Mouse (Mus musculus) cerebellum, adult 9-10 months (tissue): ENCODE results near the gene Asgr1.

Experiments used
- DNase-seq: peaks from one replicate; pipeline ENCODE4 v3.0.0; 2022

The Asgr1 gene

GRCm38 (mm10) chr11:70053898-70054570 is at the start of gene Asgr1:
Gene Asgr1, plus strand, starts transcription at chr11:70054085.
- DNase-seq: no peak

GRCm38 (mm10) chr11:70005521-70005920 is 48.4 kb upstream of the Asgr1 start:
- no peak for DNase-seq

- DNase-seq: no peak
Measured at GRCm38 (mm10) chr11:70010033-70010432, 43.9 kb upstream of the Asgr1 start.

GRCm38 (mm10) chr11:70010548-70010947 is 43.3 kb upstream of the Asgr1 start:
- DNase-seq: no peak

GRCm38 (mm10) chr11:70010961-70011360 is 42.9 kb upstream of the Asgr1 start:
- no peak for DNase-seq

- DNase-seq: no peak
Measured at GRCm38 (mm10) chr11:70012931-70013330, 41.0 kb upstream of the Asgr1 start.

- no peak for DNase-seq
Measured at GRCm38 (mm10) chr11:70013408-70013807, 40.5 kb upstream of the Asgr1 start.

GRCm38 (mm10) chr11:70014051-70014450 is 39.8 kb upstream of the Asgr1 start:
- no peak for DNase-seq

GRCm38 (mm10) chr11:70014880-70015558 is 38.9 kb upstream of the Asgr1 start, which contains the start of gene Acadvl:
Gene Acadvl, minus strand, starts transcription at chr11:70015411.
- DNase-seq: peak; percentile 93

GRCm38 (mm10) chr11:70015677-70016076 is 38.2 kb upstream of the Asgr1 start:
- DNase-seq: no peak

GRCm38 (mm10) chr11:70016177-70016576 is 37.7 kb upstream of the Asgr1 start:
- peak; percentile 53 for DNase-seq

GRCm38 (mm10) chr11:70016669-70017068 is 37.2 kb upstream of the Asgr1 start, which contains the start of gene Dlg4:
Gene Dlg4, plus strand, starts transcription at chr11:70016942.
- DNase-seq: peak; percentile 55

- DNase-seq: peak; percentile 69
Measured at GRCm38 (mm10) chr11:70017199-70017767, 36.6 kb upstream of the Asgr1 start.

- DNase-seq: peak; percentile 81
Measured at GRCm38 (mm10) chr11:70018131-70018990, 35.5 kb upstream of the Asgr1 start.

- peak; percentile 70 for DNase-seq
Measured at GRCm38 (mm10) chr11:70019495-70020021, 34.3 kb upstream of the Asgr1 start.

- peak; percentile 75 for DNase-seq
Measured at GRCm38 (mm10) chr11:70020022-70020631, 33.8 kb upstream of the Asgr1 start.

GRCm38 (mm10) chr11:70020731-70021263 is 33.1 kb upstream of the Asgr1 start:
- DNase-seq: peak; percentile 90

- DNase-seq: peak; percentile 98
Measured at GRCm38 (mm10) chr11:70021264-70022132, 32.4 kb upstream of the Asgr1 start.

- DNase-seq: peak; percentile 54
Measured at GRCm38 (mm10) chr11:70023481-70024150, 30.3 kb upstream of the Asgr1 start.

- DNase-seq: peak; percentile 48
Measured at GRCm38 (mm10) chr11:70024151-70024514, 29.8 kb upstream of the Asgr1 start.
